Mouse (Mus musculus): ENCODE measurements around the gene Gm42417. TPM values are rescaled to one million over a fixed set of nuclear protein-coding genes. Genes with fewer than 3 reads are reported as not detected.
A peak's percentile ranks its signal among the peaks of the same experiment; 100 is the strongest.

Gene Gm42417
- total RNA-seq, 2 experiments from 2014 or later: 0.93 TPM; not detected in 1

DNA sequence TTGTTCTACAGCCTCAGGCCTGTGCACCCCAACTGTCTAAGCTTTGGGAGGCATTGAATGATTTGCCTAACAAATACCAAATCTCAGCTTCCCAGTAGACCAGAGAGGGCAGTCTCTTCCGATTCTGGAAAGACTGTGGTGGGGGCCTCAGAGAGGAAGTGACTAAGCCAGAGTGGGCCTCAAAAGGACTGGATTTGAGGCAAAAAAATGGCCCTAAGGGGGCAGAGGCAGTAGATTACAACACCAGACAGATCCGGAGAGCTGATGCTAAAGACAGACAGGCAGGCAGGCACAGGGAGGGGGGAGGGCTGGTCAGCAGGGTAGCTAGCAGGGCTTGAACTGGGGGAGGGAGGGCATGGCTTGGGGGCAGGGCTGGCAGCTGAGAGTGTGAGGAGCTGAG lies 27.2 kb upstream of the Gm42417 start:
- ATAC-seq (replicated peaks; ENCODE audit: poor library complexity, severe bottlenecking): peak; percentile 85

DNA sequence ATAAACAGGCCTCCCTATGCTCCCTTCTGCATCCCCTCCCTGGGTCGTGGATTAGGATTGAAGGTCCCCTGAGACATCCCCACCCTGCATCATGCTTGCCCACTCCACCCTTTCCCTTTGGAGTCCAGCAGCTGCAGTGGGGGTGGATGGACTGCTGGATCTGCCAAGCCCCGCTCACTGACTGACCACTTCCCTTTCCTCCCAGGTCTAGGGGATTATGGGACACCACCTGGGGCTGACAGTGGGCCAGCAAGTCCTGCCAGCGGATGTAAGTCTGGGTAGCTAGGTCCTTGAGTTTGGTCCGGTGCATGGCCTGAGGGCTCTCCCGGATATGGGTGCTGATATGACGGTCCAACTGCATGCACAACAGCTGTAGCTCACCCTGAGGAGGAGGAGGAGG lies 24.9 kb upstream of the Gm42417 start:
- 0 out of 2 replicates have a peak, but pooled peaks have one; percentile 7 for ATAC-seq (replicated peaks; ENCODE audit: poor library complexity, severe bottlenecking)

DNA sequence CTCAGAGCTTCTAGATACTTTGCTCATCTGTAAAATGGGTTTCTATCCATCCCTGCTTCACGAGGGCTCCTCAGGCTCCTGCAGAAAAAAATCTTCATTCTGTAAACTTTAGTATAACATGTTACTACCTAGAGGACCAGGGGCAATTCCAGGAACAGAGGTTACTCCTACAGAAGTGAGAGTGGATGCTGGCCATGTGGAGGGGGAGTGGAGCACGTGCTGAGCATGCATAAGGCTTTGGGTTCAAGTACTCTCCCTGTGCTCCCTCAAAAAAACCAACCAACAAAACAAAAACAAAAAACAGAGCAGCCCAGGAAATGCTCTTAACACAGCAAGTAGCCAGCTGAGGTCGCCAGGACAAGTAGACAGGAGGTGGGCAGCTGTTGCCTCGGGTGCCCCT lies 24.4 kb upstream of the Gm42417 start:
- no peak for ATAC-seq (replicated peaks; ENCODE audit: poor library complexity, severe bottlenecking)

DNA sequence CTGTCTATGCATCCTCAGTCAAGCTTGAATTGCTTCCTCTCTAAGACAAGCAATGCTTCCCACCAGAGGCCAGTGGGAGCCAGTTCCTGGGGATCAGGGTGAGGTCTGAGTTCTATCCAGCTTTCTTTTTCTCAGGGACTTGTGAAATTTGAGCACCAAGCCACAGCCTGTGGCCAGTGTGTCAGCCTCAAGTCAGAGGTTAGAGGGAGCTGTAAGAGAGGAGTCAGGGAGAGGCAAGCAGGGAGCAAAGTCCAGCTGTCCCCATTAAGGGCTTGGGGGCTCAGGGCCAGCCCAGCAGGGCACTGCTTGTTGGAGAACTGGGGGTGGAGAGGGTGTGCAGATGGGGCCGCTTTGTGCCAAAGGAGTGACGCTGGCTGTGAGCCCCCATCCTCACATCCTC lies 24.0 kb upstream of the Gm42417 start:
- no peak for ATAC-seq (replicated peaks; ENCODE audit: poor library complexity, severe bottlenecking)

DNA sequence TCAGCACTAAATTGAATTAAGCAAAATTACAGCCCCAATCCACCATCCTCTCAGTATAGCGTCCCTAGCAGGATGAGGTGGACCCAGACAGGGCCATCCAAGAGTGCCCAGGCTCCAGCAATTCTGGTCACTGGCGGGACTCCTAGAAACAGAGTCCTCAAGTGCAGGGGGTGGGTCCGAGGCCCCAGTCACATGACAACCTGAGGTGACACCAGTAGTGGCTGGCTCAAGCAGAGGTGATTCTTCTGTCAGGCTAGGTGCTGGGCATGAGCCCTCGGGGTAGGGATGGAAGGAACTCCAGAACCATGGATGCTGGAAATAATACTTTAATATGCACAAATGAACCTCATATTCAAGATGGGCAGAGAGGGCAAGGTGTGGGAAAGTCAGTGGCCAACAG lies 23.2 kb upstream of the Gm42417 start:
- ATAC-seq (replicated peaks; ENCODE audit: poor library complexity, severe bottlenecking): no peak

DNA sequence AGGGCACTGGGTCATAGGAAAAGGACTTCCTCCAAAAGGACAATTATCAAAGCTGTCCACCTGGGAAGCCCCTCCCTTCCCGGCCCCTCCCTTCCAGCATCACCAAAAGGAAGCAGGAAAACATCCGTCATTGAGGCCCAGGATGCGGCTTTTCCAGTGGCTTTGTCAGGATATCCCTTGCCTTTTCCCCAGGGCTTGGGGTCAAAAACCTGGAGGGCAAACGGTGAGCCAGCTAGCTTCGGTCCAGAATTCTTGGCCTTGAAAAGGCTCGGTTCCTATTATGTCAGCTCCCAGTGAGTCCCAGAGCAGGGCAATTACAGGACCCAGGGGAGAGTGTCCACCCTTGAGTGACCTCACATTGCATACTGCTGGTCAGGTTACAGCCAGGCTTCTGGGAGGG lies 21.7 kb upstream of the Gm42417 start:
- no peak for ATAC-seq (replicated peaks; ENCODE audit: poor library complexity, severe bottlenecking)

DNA sequence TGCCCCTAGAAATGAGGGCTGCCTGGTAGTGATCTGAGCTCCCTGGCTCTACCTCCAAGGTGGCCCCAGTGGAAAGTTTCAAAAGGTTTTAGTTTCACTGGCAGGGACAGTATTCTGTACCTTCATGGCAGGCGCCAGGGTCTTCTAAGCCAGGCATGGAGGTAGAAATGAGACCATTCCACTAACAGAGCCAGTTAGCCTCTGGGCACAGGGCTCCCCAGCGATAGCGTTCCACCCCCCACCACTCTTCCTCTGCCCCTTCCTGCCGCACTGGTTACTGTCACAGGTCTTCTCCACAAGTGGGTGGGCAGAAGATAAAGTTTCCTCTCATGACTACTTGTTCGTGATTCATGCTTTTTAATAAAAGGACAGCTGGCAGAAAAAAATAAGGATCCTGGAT lies 20.7 kb upstream of the Gm42417 start:
- ATAC-seq (replicated peaks; ENCODE audit: poor library complexity, severe bottlenecking): no peak

DNA sequence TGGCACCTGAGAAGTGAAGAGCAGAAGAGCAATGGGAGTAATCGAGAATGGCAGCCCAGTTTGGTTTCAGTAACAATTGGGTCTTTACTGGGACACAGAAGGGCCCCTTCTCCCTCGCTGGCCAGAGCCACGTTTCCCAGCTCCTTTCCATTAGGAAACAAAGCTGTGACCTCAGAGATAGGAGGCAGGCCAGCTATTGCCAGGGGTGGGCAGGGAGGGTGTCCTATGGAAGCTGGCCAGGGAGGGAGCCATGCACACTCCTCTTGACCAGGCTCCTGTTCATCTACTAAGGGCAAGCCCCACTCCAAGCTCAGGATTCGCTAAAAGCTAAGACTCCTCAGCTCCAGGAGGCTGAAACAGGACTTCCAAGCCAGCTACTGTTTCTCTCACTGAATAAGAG lies 20.0 kb upstream of the Gm42417 start:
- ATAC-seq (replicated peaks; ENCODE audit: poor library complexity, severe bottlenecking): no peak

DNA sequence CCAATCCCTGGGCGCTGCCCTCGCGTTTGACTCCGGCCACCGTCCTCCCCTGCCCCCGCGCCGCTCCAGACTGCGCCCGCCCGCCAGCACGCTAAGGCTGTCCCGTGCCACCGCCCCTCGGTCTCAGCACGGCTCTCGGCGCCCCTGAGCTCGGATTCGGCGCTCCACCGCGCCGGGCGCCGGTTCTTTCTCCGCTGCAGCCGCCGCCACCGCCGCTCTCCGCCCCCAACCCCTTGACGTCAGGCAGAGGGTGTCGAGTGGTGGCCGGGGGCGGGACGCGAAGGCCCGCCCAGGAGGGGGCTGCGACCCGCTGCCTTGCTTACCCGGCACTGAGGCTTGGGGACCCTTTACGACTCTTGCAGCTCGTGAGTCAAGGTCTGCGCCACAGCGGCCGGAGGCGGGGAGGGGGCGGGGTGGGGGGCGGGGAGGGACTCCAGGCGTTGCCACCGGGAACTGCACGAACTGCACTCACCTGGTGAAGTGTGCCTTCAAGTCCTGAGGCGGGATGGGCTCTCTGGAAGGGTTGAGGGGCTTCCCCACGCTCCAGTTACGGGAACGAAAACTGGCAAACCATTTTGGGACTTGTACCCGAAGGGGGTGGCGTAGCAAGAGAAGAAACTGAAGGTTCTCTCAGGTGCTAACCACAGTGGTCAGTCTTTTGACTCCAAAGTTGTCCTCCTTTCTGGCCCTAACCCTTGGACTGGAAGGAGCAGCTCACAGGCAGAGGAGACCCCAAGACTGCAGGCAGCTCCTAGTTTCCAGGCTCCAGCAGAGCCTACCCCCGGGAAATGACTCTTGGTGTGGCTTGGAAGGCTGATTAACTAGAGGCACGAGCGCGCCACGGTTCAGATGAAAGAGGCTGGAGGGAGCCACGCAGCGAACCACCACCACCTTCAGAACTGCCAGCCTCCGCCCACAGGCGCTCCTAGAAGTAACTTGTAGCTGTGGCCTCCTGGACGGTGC lies 19.1 kb upstream of the Gm42417 start, which contains the start of gene Sema4c:
TSS of gene Sema4c (minus strand) at position 319 of the 963 bp plus-strand sequence.
- ATAC-seq (replicated peaks; ENCODE audit: poor library complexity, severe bottlenecking): peak; percentile 12

DNA sequence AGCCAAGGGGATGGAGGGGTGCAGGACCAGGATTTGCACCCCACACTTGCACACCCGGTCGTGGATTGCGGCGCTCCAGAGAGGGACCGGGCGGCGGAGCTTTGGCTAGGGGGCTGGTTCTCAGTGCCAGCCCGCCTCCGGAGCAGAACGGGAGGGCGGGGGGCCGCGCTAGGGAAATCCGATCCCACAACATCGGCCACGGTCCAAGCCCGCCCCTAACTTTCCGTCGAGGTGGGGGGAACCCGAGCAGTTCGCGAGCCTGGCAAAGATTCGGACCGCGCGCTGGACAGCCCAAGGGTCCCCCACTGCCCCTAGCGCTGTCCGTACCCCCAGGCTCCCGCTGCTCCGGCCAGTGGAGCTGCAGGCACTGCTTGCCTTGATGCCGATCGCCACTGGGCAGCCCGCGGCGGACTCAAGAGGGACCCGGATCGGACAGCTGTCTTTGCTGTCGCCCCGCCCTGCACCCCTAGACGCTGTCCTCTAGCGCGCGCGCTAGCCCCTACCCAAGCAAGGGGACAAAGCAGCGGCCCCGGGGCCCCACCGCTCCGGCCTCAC lies 18.3 kb upstream of the Gm42417 start:
- peak; percentile 25 for ATAC-seq (replicated peaks; ENCODE audit: poor library complexity, severe bottlenecking)

DNA sequence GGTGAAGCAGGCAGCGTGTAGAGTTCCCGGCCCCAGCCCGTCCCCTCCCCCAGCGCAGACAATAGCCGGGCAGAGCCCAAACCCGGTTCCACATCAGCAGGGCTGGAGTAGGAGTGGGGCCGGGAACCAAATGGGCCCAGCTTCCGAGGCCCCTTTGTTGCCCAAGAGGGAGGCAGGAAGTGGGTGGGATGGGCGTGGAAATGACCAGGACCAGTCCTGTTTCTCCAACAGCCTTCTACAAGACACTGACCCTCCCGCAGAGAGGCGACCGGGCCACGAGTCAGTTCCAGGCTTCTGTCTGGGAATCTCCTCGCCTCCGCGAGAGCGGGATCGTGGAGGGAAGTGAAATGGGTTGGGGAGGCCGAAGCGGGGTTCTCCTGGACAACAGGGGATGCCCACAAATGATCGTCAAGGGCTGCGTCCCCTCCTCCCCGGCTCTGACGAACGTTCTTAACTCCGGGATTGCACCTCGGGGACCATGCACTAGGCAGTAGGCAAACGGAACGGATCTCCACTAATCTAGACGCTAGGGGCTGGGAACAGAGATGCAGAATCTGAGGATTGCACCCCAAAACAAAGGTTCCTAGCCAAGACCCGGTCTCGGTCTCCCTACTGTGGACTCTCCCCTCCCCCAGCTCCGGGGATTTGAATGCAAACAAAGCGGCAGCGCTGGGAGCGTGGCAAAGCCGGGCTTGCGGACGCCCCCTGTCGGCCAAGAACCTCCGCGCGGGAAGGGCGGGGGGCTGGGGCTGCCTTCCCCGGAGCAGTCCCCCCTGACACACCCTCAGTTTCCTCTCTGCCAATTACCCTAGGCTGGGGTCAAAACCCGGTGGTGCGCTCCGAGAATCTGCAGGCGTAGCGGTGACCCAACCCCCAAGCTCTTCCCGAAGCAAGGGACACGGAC lies 17.6 kb upstream of the Gm42417 start:
- ATAC-seq (replicated peaks; ENCODE audit: poor library complexity, severe bottlenecking): peak; percentile 68

DNA sequence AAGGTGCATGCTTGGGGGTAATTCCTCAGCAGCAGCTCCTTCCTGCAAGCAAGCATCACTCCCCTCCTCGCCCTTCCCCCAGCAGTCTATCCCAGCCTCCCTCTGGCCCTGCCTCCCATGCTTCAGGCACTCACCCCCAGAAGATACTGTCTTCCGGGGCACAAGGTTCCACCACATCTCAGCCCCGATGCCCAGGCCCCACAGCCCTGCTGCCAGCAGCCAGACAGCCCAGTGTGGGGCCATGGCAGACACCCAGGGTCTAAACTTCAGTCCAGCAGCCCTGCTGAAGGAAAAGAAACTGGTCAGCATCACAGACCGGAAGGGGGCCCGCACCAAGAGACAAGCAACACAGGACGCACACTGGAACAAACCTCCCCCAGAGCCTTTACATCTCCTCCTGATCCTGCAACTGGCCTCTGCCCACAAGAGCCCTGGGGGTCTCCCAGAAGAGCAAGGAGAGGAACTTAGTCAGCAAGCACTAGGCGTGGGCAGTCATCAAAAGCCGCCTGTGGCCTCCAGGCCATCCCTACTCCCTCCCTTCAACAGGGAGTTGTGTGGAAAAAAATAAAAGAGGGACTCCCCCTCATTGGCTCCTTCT lies 16.7 kb upstream of the Gm42417 start:
- ATAC-seq (replicated peaks; ENCODE audit: poor library complexity, severe bottlenecking): no peak

DNA sequence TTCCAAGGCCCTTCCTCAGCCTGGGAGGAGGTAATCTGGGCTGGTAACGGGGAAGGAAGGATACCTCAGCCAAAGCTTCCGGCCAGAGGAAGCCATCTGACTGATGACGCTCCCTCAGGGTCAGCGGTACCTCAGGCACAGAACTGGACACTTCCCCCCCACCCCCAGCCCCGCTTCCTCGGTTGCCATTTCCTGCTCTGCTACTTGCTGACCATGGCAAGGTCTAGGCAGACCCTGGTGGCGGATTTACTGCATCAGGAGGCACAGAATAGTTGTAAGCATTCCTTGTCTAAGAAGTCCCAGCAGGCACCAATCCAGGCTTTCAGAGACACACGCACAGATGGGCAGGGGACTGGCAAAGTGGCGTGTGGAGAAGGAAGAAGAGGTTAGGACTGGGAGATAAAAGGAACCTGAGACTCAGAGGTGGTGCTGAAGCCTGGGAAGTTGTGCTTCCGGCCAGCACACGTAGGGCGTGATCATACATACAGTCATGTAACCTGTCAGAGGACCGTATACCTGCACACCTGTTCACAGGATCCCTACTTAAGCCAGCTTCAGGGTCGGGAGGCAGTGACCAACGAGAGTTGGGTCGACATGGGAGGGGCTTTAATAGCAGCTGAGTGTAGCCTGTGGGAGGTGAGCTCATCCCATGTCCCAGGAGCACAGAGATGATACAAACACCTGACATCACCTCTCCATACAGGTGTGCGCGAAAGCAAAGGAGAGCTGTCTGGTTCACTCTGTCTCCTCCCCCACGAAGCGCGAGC lies 15.6 kb upstream of the Gm42417 start:
- no peak for ATAC-seq (replicated peaks; ENCODE audit: poor library complexity, severe bottlenecking)

DNA sequence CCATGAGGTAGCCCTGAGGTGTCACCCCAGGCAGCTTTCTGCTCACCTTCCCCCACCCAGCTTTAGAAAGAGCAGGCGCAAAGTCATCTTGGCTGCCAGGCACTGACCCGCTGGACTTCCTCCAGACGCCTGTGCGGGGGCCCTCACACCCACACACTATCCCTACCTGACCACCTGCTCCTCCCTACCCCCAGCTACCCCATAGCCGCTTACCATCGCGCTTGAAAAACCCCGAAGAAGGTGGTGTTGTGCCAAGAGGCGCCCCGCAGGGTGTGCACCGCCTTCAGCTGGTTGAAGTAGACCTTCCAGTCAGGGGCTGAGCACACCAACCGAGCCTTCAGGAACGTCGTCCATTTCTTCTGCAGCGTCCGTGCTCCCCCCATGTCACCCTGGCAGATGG lies 13.3 kb upstream of the Gm42417 start:
- no peak for ATAC-seq (replicated peaks; ENCODE audit: poor library complexity, severe bottlenecking)

DNA sequence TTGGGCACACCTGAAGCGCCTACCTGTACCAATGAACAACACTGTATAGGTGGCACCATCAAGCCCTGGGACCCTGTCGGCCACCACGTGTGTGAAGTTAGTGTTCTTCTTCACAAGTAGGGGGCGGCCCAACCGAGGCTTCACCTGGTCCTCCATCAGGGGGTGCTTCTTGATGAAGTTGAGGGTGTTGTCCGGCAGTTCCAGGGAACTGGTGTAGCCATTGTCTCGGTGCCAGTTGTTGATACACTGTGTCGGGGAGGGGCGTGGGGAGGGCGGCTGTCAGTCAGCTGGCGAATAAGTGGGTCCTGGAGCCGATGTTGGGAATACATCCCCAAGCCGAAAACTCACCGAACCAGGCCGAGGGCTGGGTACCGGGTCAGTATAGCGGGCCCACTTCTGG lies 12.7 kb upstream of the Gm42417 start:
- ATAC-seq (replicated peaks; ENCODE audit: poor library complexity, severe bottlenecking): no peak

DNA sequence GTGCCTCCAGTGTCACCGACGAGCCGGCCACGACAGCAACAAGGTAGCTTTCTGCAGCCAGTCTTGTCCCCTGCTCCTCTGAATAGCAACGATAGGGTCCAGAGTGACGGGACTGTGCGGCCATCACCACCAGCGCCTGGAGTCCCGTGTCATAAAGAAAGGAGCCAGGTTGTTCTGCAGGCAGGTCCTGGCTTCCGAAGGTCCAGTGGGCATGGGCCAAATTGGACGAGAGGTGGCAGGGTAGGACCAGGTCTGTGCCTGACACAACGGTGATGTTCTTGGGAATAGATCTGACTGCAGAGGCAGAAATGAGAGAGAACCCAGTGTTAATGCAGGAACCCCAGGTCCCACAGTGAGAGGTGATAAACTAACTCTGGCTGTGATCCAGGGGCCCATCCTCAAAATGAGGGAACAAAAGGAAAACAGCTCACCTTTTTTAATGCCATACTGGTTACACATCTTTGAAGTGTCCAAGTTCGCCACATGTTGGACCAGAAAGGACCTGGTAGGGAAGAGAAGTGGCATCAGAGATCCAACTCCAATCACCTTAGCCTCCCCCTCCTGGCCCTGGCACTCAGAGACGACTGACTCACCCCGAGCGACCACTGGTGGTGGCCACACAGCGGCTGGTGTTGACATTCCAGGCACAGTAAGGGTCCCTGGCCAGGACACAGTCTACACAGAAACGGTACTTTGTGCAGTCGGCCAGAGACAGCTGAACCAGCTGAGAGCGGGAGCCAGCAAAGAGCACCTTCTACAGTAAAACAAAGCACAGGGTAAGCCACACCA lies 11.0 kb upstream of the Gm42417 start:
- no peak for ATAC-seq (replicated peaks; ENCODE audit: poor library complexity, severe bottlenecking)

DNA sequence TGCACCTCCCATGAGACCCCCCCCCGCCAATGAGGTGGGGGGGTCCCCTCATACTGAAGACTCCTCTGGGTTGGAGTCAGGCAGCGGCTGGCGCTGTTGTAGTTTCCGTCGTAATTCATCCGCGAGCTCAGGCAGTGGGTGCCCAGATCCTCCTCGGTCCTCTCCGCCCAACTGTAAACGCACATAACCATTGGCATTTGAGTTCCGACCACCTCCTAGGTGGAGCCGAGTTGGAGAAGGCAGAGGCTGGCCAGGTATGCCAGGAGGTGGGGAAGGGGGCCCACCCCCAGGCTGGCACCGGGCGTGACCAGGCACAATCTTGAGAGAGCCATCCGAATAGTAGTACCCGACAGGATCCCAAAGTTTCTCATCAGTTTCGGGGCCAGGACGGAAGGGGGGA lies 10.3 kb upstream of the Gm42417 start:
- ATAC-seq (replicated peaks; ENCODE audit: poor library complexity, severe bottlenecking): no peak

DNA sequence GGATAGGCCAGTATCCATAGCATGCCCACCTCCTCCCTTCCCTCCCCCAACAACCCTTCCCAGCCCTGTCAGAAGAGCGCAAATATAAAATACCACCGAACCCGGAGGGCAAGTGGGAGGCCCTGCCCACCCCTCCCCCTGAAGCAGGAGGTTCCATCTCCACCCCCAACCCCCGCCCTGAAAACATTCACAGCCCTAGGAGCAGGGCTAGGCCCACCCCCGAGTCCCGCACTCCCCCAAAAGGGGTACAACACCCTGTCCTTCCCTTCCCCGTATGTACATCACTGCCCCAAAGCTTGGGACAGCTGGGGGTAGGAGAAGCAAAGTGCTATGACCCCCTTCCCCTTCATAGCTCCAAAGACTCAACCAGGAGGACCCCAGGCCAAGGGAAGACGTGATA lies 9.5 kb upstream of the Gm42417 start:
- no peak for ATAC-seq (replicated peaks; ENCODE audit: poor library complexity, severe bottlenecking)

All from granulocyte monocyte progenitor cell, adult 5-6 weeks (primary cell).